Mouse (Mus musculus) adrenal gland, adult 8-10 months (tissue): ENCODE data around the gene Ncbp3. TPM values are rescaled to one million over a fixed set of nuclear protein-coding genes. Genes with fewer than 3 reads are reported as not detected.
A peak's percentile ranks its signal among the peaks of the same experiment; 100 is the strongest.

ENCODE experiments used
- DNase-seq: peaks from one replicate; pipeline ENCODE4 v3.0.0; 2022
- total RNA-seq, 4 experiments: library from RNA; stranded (reverse); gene quantifications; 2 replicates each; pipeline ENCODE4 v1.2.4; 2022

Ncbp3 gene
- total RNA-seq, 4 experiments from 2014 or later: 11.7 to 19.3 (median 14.4) TPM

GRCm38 (mm10) chr11:73031536-73031935 lies 16.0 kb upstream of the Ncbp3 start:
- no peak for DNase-seq

GRCm38 (mm10) chr11:73036077-73036476 lies 11.5 kb upstream of the Ncbp3 start:
- no peak for DNase-seq

GRCm38 (mm10) chr11:73036889-73037288 lies 10.7 kb upstream of the Ncbp3 start:
- peak; percentile 40 for DNase-seq

- DNase-seq: no peak
Observed at GRCm38 (mm10) chr11:73037691-73038090, 9.9 kb upstream of the Ncbp3 start.

GRCm38 (mm10) chr11:73039102-73039799 lies 8.3 kb upstream of the Ncbp3 start:
- DNase-seq: no peak

GRCm38 (mm10) chr11:73044229-73044755 lies 3.3 kb upstream of the Ncbp3 start:
- no peak for DNase-seq

DNA sequence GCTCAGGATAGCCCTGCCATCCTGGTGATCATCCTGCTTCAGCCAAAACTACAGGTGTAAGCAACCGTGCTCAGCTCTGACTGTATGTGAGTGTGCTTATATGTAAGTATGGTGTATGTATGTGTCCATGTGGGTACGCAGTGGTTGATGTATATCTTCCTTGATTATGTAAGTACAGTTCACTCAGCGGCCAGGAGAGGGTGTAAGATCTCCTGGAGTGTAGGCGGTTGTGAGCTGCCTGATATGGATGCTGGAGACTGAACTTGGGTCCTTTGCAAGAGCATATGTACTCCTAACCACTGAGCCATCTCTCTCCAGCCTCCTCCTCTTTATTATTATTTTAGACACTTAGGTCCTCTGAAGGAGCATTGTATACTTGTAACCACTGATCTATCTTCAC lies 2.8 kb upstream of the Ncbp3 start:
- DNase-seq: no peak

- DNase-seq: no peak
Observed at GRCm38 (mm10) chr11:73048030-73048876, 670 bp downstream of the Ncbp3 start.

- DNase-seq: peak; percentile 58
Observed at GRCm38 (mm10) chr11:73049335-73049734, 1.8 kb downstream of the Ncbp3 start.

DNA sequence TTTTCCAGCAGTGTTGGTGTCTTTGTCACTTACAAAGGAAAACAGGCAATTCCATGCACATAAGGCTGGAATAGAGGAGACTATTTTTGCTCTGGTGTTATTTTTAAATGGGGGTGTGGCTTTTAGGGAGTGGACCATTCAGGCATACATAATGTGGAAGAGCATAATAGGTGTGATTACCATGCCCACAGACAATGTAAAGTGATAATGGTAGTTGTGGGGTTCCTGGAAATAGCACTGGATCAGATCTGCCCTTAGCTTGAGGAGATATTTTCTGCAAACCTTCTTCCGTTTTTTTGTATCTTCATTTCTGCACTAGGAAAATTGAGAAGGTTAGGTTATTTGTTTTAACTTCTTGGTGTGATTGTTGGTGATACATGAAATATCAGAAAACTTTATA lies 5.2 kb downstream of the Ncbp3 start:
- DNase-seq: no peak

DNA sequence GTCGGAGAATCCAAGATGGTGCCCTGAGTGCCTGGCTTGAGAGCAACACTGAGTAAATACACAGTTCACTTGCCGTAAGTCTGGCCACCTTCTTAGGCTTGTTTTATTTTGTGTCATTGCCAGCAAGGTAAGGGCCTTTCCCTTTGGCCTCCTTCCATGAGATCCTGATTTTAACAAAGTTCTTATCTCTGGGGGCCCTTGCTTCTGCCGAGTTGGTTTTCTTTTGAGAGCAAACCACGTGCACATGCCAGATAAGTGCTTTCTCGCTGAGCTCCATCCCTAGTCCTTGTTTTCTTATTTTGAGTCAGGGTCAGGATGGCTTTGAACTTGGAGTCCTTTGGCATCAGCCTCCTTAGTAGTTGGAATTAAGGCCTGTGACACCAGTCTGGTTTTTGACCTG lies 10.1 kb downstream of the Ncbp3 start:
- DNase-seq: no peak

GRCm38 (mm10) chr11:73059630-73060029 lies 12.0 kb downstream of the Ncbp3 start:
- no peak for DNase-seq

DNA sequence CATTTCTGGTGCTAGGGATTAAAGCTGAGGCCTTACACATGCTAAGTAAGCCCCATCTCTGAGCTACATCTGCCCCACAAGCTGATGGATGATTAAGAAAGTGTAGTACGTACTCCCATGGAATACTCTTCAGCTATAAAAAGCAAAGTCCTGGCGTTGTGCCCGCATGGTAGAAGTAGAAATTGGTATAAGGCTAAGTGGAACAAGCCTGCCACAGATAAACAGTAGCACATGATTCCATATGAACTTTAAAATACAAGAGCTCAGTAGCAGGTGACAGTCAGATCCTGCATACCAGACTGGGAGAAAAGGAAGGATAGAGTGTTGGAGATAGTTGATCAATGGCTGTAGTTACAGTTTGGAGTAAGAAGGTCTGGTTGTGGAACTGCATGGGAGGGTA lies 13.8 kb downstream of the Ncbp3 start:
- DNase-seq: no peak

DNA sequence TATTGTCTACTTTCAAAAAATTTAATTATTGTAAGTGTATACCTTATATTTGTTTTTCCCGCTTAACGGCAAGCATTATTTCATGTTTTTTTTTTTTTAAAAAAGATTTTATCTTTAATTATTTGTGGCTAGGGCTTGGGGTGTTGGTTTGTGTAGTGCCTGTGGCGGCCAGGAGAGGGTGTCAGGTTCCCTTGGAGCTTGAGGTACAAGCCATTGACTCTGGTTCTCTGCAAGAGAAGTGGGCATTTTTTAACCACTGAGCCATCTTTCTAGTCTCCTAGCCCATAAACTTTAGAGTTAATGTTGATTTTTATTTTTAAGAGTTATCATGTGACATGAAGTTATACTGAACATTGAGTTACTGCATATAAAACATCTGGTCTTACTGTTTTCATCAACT lies 24.3 kb downstream of the Ncbp3 start:
- no peak for DNase-seq

- DNase-seq: no peak
Observed at GRCm38 (mm10) chr11:73076295-73076694, 28.7 kb downstream of the Ncbp3 start.

- DNase-seq: no peak
Observed at GRCm38 (mm10) chr11:73076733-73077132, 29.1 kb downstream of the Ncbp3 start.

GRCm38 (mm10) chr11:73077211-73077720 lies 29.7 kb downstream of the Ncbp3 start:
- DNase-seq: no peak

- DNase-seq: no peak
Observed at GRCm38 (mm10) chr11:73078615-73079014, 31.0 kb downstream of the Ncbp3 start.

DNA sequence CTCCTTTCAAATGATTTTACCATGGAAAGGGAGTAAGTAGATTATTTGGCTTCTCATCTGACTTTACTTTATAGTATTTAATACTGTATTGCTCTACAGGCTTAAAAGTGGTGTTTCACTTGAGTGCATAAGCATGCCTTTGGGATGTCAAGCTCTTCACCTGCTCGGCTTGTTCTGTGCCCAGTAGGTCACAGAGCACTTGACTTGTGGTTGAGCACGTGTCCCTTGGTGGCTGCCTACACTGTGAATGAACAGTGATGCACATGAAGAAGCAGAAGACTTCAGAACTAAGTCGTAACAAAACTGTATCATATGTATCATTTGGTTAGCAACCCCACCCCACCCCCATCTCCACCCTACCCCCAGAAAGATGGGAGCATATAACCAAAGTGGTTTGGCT lies 32.7 kb downstream of the Ncbp3 start:
- no peak for DNase-seq

GRCm38 (mm10) chr11:73084303-73084702 lies 36.7 kb downstream of the Ncbp3 start:
- no peak for DNase-seq

DNA sequence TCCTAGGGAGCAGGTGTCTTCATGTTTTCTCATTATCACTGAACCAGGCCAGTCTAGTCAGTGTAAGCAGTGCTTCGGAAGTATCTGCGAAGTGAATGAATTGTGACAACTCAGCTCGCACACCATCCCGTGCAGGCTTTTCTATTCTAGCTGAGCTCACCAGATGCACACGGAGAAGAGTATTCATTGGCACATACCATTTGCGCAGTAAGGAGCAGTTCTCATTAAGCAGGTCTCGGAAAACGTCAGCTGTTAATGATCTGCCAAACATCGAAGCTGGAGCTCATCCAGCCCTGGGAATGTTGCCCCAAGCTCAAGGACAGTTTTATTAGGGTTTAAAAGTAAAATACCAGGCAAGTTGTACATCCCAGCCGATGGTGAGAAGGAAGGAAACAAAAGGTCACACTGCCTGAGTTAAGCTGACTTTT lies 37.2 kb downstream of the Ncbp3 start:
- no peak for DNase-seq

DNA sequence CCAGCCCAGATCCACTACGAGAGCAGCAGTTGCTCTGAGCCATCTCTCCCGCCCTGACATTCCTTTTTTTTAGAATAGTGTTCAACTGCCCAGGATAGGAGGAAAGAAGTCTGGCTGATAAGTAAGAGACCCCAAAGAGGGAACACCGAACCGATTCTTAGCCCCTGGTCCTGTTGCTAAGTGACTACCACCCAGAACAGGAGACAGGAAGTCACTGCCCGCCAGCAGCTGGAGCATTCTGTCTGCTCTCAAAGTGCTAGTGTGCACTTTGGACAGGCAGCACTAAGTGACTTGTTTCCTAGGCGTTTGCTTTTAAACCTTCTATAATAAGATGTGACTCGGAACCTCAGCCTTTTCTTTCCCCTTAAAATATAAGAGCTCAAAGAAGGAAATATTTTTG lies 37.8 kb downstream of the Ncbp3 start:
- DNase-seq: no peak

DNA sequence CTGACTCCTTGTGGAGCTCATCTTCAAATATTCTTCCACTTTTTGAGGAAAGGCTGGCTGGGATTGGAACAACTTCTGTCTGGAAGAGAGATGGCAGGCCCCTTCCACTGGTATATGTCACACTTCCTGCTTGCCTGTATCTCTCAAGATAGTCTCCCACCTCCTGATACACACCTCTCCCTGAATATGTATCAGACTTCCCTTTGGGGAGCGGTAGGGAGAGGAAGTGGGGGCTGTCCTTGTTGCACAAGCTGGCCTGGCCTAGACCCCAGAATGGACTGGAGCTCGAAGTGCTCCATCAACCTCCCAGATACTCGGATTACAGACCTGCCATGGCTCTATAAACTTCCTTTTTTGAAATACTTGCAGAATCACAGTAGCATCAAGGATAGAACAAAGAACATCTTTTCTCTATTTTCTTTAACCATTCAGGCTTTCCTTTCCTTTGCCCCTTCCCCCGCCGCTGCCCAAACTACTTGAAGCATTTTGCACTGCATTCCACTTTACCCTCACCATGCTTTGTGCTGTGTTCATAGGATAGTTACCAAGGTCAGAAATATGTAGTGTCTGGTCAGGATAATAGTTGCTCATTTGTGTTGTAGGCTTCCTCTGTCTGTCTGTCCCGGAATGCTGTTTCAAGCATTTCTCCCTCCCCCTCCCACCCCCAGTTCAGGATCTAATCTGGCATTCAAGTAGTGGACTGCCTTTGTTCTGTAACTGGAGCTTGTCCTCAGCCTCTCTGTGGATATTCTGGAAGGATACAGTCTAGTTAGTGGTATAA lies 40.3 kb downstream of the Ncbp3 start:
- DNase-seq: no peak
